Mouse (Mus musculus) cortical plate, adult 2 months (tissue): ENCODE data around the gene Mrnip. TPM values are rescaled to one million over a fixed set of nuclear protein-coding genes. Genes with fewer than 3 reads are reported as not detected.

Experiments
- H3K27ac ChIP-seq: fragments of 200-500 bp; 2 replicates; pipeline ENCODE4 v1.5.1; 2012; ENCODE audit warnings: low read length, control low read depth, inconsistent platforms; ENCODE audit not compliant: insufficient read depth
- H3K4me1 ChIP-seq: fragments of 200-500 bp; 2 replicates; pipeline ENCODE4 v1.6.1; 2011; ENCODE audit warnings: low read length; ENCODE audit not compliant: control insufficient read depth, insufficient read depth
- H3K4me3 ChIP-seq: fragments of 200-500 bp; 2 replicates; pipeline ENCODE4 v1.5.1; 2011; ENCODE audit warnings: mild to moderate bottlenecking, low read length, control low read depth; ENCODE audit not compliant: insufficient read depth
- CTCF ChIP-seq: fragments of 200-500 bp; IDR thresholded peaks from 2 replicates; pipeline ENCODE4 v1.5.1; 2011; ENCODE audit warnings: mild to moderate bottlenecking, control low read depth, low read length; ENCODE audit not compliant: insufficient read depth; ENCODE audit errors: extremely low read depth
- POLR2A ChIP-seq: fragments of 200-500 bp; IDR thresholded peaks from 2 replicates; pipeline ENCODE4 v1.6.1; 2011; ENCODE audit warnings: mild to moderate bottlenecking, low read length, control low read depth; ENCODE audit not compliant: insufficient read depth; ENCODE audit errors: extremely low read depth
- polyA plus RNA-seq: library from polyadenylated mRNA; depleted of rRNA; stranded (reverse); fragments of >200 nt; gene quantifications from 2 replicates; pipeline ENCODE4 v1.2.3, GENCODE M21; 2012; rRNA removed

The Mrnip gene
- polyA plus RNA-seq, 1 experiment = 23.7 TPM

DNA sequence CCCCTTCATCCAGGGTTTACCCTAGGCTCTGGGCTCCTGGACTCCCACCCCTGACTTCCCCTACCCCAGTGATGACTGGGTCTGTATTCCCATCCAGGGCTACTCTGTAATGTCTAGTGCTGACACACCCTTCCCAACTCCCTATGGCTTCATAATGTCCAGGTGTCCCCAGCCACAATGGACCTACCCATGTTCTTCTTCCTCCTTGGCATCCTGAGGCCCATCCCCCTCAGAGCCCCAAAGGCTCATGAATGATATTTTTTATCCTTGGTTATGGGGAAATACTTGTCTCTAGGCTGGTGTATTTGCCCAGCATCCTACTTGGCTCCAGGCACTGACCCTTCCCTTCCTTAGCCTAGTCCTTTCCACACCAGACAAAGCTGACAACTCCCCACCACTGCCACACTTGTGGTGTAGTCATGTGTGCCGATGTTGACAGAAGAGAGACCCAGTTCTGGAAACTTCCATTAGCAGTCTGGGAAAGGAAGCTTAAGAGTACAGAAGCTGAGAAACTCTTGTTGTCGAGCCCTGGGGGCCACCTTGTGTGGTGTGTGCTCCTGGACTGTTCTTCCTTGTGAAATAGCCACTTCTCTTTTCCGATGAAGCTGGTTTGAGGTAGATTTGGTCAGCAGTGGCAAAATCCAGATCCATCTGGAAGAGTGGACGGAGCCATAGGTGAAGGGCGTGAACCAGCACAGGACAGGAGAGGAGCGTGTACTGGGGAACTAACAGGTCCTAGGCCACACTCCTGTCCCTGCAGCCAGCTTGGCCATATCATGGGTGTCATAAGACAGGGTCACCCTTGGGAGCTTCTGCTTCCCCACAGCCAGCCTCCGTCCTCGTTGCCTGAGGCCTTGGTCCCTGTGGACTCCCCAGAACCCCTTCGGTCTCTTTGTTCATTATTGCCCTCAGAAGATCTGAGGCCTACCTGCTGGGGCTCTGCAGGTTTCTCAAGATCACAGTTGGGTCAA lies 64.9 kb downstream of the Mrnip start:
- no peak overlapping the region for H3K4me3 ChIP-seq
- H3K4me1 ChIP-seq = peaks cover 5% of the 10 kb centered on the region; the same call in 1 of the 2 replicates
- TF ChIP-seq CTCF = no peak
- TF ChIP-seq POLR2A = no peak
- H3K27ac ChIP-seq = no peak overlapping the region

DNA sequence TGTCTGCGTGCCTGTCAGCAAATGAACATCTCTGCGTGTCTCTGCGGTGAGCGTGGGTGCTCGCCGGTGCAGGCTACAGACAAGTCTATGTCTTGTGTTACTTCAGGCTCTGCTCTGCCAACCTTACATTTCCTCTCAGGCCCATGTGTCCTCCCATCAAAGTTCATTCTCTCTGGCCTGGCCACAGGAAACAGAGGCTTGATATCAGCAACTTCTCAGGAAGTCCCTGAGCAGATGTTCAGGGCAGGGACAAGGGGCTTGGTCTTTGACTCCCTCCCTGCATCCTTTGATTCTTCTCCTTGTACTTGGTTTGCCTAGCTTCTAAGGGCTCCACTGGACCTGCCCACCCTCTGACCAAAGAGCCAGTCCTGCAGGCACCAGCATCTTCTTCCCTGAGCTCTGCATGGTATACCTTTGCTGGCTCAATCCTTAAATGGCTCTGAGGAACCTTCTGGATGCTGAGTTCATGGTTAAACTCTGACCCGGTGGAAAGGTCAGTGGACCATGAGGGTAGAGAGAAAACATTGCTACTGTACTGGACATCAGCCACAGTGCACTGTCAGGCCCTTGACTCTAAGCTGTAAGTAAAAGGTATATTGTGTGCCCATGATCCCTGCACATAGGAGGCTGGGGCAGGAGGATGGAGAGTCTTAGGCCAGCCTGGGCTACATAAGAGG lies 66.1 kb downstream of the Mrnip start:
- no peak for TF ChIP-seq CTCF
- no peak overlapping the region for H3K27ac ChIP-seq

DNA sequence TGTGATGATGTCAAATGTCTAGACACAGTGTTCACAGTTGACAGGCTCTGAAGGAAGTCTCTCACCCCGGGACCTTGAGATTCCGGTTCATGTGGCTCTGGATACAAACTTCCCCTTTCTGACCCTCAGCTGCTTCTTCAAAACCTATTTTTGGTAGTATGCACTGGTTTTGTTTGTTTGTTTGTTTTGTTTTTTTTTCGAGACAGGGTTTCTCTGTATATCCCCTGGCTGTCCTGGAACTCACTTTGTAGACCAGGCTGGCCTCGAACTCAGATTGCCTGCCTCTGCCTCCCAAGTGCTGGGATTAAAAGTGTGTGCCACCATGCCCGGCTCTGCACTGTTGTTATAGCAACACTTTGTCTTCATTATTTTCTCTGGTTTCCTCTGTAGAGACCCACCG lies 69.7 kb downstream of the Mrnip start:
- TF ChIP-seq CTCF = no peak
- TF ChIP-seq POLR2A = no peak
- Histone ChIP-seq H3K27ac (no peak overlapping the region; the same call in 1 of the 2 replicates), H3K4me1 (no peaks in the 10 kb centered on the region), H3K4me3 (no peak overlapping the region)

More for the DNA sequence above, 66.1 kb downstream of the Mrnip start:
- no peak overlapping the region for H3K4me3 ChIP-seq
- peaks cover 5% of the 10 kb centered on the region; the same call in 1 of the 2 replicates for H3K4me1 ChIP-seq

DNA sequence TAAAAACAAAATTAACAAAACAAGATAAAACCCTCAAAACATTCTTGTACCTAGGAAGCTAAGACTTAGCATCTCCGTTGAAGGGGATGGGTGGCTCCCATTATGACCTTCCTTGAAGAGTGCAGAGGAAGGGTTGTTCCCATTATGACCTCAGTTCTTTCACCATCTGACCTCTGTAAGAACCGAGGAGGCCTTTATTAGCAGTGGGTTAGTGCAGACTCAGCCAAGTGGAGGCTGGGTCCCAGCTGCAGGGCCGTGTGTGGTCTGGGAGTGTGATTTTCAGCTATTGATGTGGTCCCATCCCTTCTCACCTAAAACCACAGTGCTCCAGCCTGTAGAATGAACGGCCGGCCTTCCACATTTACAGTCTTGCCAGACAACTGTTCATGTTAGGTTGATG lies 71.0 kb downstream of the Mrnip start:
- no peak overlapping the region for H3K27ac ChIP-seq
- H3K4me1 ChIP-seq = no peaks in the 10 kb centered on the region
- TF ChIP-seq POLR2A (no peak), CTCF (no peak)
- H3K4me3 ChIP-seq = no peak overlapping the region

DNA sequence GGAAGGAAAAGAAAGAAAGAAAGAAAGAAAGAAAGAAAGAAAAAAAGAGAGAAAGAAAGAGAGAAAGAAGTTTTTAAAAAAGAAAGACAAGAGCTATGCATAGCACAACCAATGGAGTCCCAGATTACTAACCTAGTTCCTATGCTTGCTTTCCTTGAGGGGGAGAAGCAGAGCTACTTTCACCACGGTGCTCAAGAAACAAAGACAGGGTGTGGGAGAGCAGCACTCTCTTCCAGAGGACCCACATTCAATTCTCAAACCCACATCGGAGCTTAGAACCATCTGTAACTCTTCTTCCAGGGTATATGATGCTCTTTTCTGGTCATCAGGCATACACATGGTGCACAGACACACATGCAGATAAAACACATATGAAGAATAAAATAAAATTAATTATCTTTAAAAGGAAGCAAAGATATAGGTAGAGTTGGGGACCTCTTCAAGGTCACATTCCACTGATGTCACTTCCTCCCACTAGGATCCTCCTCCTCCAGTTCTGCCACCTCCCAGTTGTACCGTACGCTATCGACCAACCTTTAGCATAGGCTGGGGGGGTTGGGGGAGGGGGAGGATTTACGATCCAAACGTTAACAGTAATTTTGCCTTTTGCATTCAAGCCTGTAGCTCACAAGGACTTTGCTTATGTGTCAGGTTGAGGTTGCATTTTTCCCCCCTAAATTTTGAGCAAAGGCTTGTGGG lies 74.4 kb downstream of the Mrnip start:
- H3K4me1 ChIP-seq = no peaks in the 10 kb centered on the region
- H3K27ac ChIP-seq = no peak overlapping the region

More for the DNA sequence above, 74.4 kb downstream of the Mrnip start:
- no peak overlapping the region for H3K4me3 ChIP-seq
- TF ChIP-seq POLR2A (no peak), CTCF (no peak)

Other genes with a start within 250 kb of the Mrnip start
- gene Rnf130, start 149.1 kb upstream of the Mrnip start, polyA plus RNA-seq = 50.5 and 58.1 TPM in 2 replicates
- gene Tbc1d9b, start 43.0 kb upstream of the Mrnip start, polyA plus RNA-seq = 162 and 188 TPM in 2 replicates
- 410 and 414 TPM in 2 replicates for gene Sqstm1, start 36.4 kb downstream of the Mrnip start, polyA plus RNA-seq
- gene Mgat4b, start 36.4 kb downstream of the Mrnip start, polyA plus RNA-seq = 56.6 and 61.1 TPM in 2 replicates
- gene Ltc4s, start 64.2 kb downstream of the Mrnip start, polyA plus RNA-seq = 22.5 and 24.2 TPM in 2 replicates
- 5.7 and 6.3 TPM in 2 replicates for gene Maml1, start 117.9 kb downstream of the Mrnip start, polyA plus RNA-seq
- gene Canx, start 151.2 kb downstream of the Mrnip start, polyA plus RNA-seq = 229 and 257 TPM in 2 replicates
- 0.53 and 0.71 TPM in 2 replicates for gene Cby3, start 180.0 kb downstream of the Mrnip start, polyA plus RNA-seq
- gene Hnrnph1, start 202.5 kb downstream of the Mrnip start, polyA plus RNA-seq = 227 and 311 TPM in 2 replicates